Mouse (Mus musculus): ENCODE results near the gene Tor2a. TPM values are rescaled to one million over a fixed set of nuclear protein-coding genes. Genes with fewer than 3 reads are reported as not detected.

Tor2a gene
- total RNA-seq, 2 experiments from 2014 or later, result 3.7 to 4.9 TPM

DNA sequence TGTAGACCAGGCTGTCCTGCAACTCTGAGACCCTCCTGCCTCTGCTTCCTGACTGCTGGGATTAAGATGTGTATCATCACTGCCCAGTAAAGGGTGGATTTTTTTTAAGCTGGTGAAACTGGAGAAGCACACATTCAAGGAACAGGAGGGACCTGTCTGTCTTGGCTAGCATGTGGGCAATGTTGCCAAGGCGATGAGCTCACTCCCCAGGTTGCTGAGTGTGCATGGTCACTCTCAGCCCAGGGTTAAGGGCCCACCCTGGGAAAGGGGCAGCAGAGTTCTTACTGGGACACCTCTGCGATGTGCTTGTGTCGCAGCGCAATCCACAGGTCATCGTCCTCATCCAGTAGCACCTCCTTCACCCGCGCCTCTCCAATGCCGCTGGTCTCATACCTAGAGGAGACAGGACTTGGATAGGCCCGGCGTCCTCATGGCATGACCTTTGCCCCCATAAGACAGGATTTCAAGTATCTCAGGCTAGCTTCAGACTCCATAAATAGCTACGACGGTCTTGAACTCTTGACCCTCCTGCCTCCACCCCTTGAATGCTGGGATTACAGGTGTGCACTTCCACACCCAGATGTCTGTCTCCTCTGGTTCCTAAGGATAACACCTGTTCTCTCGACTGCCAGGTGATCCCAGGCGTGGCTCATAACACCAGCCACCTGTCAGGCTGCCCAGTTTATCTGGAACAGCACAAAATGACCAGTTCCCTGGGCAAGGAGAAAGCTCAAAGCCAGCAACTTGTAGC is 52.0 kb downstream of the Tor2a start:
- Histone ChIP-seq H3K4me3 (no peak overlapping the region), H3K27ac (no peak overlapping the region)
- no peak for TF ChIP-seq CTCF (IDR thresholded peaks at IDR 0.05)
- intact Hi-C loops (cut with DNase I), result no loop called here
- no peak for DNase-seq

Small RNA genes lying within 50 kb of the gene (microRNA-seq; reads per million reads assigned to microRNA genes)
- gene Mir2861 (not detected), gene Mir3960 (not detected)

Other genes with a start within 250 kb of the Tor2a start
- 1 to 10 TPM; 1.8 to 3.1 TPM for gene Fam102a, start 221.9 kb upstream of the Tor2a start, total RNA-seq (2021)
- 10 to 100 TPM; 11.1 to 14.1 TPM for gene Dpm2, start 186.4 kb upstream of the Tor2a start, total RNA-seq (2021)
- not detected for gene Pip5kl1, start 182.4 kb upstream of the Tor2a start, total RNA-seq (2021)
- gene 9430097D07Rik, start 181.6 kb upstream of the Tor2a start, total RNA-seq (2021), result not detected
- gene St6galnac4, start 170.1 kb upstream of the Tor2a start, total RNA-seq (2021), result 10 to 100 TPM in 1 of 2 experiments, 1 to 10 TPM in 1; 8.7 to 21.6 TPM
- gene St6galnac6, start 157.5 kb upstream of the Tor2a start, total RNA-seq (2021), result 10 to 100 TPM; 46.8 to 56.5 TPM
- 1,000 to 10,000 TPM; 1,555 to 1,869 TPM for gene Ak1, start 135.5 kb upstream of the Tor2a start, total RNA-seq (2021)
- 10 to 100 TPM; 26.5 to 38.8 TPM for gene Eng, start 110.6 kb upstream of the Tor2a start, total RNA-seq (2021)
- 1 to 10 TPM; 5.9 to 6.9 TPM for gene Fpgs, start 53.1 kb upstream of the Tor2a start, total RNA-seq (2021)
- 10 to 100 TPM; 20.2 to 22.0 TPM for gene Cdk9, start 44.2 kb upstream of the Tor2a start, total RNA-seq (2021)
- gene Sh2d3c, start 36.2 kb upstream of the Tor2a start, total RNA-seq (2021), result 10 to 100 TPM in 1 of 2 experiments, 1 to 10 TPM in 1; 4.4 to 12.0 TPM
- not detected for gene 6330409D20Rik, start 16.2 kb upstream of the Tor2a start, total RNA-seq (2021)
- not detected for gene Ttc16, start 18.4 kb downstream of the Tor2a start, total RNA-seq (2021)
- 1 to 10 TPM; 1.3 to 2.5 TPM for gene Ptrh1, start 18.6 kb downstream of the Tor2a start, total RNA-seq (2021)
- not detected for gene Cfap157, start 27.2 kb downstream of the Tor2a start, total RNA-seq (2021)
- gene Stxbp1, start 90.0 kb downstream of the Tor2a start, total RNA-seq (2021), result 1 to 10 TPM; 2.0 to 3.9 TPM
- 1 to 10 TPM; 4.8 to 7.2 TPM for gene Fam129b, start 118.9 kb downstream of the Tor2a start, total RNA-seq (2021)
- gene Rpl12, start 204.3 kb downstream of the Tor2a start, total RNA-seq (2021), result 10 to 100 TPM; 80.6 to 90.3 TPM
- gene Lrsam1, start 204.4 kb downstream of the Tor2a start, total RNA-seq (2021), result 10 to 100 TPM in 1 of 2 experiments, 1 to 10 TPM in 1; 9.9 to 14.1 TPM
- 10 to 100 TPM in 1 of 2 experiments, 1 to 10 TPM in 1; 8.1 to 11.2 TPM for gene Slc2a8, start 224.8 kb downstream of the Tor2a start, total RNA-seq (2021)

Data from gastrocnemius, adult 2 months (tissue).